Mouse (Mus musculus) adrenal gland, postnatal 10 days (tissue): ENCODE data around the gene Tekt2. TPM values are rescaled to one million over a fixed set of nuclear protein-coding genes. Genes with fewer than 3 reads are reported as not detected.
A peak's percentile ranks its signal among the peaks of the same experiment; 100 is the strongest.

ENCODE experiments used
- DNase-seq: peaks from one replicate; pipeline ENCODE4 v3.0.0; 2021; ENCODE audit warnings: mixed read lengths
- total RNA-seq, 2 experiments: library from RNA; stranded (reverse); gene quantifications; 2 replicates each; pipeline ENCODE4 v1.2.3; 2021

Tekt2 gene
- total RNA-seq, 2 experiments from 2014 or later, result 0.57 to 2.8 TPM

DNA sequence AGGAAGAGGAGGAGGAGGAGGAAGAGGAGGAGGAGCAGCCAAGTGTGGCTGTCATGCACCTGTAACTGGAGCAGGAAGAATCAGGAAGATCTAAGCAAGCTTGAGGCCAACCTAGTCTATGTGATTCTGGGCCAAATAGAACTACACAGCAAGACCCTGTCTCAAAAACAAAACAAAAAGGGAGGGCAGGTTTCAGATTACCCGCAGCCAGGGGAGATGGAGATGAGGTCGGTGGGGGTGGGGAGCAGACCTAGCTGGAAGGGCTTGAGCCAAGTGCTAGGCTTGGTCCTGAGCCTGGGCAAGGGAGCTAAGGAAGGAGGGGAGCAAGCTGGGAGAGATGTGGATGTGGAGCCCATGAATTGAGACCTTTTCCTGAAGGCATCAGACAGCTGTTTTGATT is 18.7 kb downstream of the Tekt2 start:
- DNase-seq, result no peak

DNA sequence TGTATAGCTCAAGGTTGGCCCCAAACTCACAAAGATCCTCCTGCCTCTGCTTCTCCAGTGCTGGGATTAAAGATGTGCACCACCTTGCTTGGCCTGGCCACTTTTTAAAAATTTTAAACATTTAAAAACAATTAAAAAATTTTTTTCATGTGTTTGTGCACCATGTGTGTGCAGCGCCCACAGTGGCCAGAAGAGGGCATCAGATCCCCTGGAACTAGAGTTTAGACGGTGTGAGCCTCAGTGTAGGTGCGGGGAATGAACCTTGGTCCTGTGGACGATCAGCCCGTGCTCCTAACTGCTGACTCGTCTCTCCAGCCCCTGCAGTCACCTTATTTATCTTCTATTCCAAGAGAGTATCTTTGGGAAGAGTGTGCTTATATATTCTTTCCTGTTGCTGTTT is 19.4 kb downstream of the Tekt2 start:
- no peak for DNase-seq

DNA sequence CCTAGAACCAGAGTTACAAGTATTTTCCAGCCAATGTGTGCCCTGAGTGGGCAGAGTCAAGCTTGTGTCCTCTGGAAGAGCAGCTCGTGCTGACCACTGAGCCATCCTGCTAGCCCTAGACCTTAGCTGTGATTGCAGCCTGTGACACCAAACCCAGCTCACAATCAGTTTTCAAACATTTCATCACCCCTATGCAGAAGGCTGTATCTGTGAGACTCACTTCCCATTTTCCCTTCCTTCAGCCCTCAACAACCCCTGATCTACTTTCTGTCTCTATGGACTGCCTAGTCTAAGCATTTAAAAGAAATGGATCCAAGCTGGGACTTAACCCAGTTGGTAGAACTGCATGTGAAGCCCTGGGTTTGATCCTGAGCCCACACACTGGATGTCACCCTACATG is 20.1 kb downstream of the Tekt2 start:
- no peak for DNase-seq

DNA sequence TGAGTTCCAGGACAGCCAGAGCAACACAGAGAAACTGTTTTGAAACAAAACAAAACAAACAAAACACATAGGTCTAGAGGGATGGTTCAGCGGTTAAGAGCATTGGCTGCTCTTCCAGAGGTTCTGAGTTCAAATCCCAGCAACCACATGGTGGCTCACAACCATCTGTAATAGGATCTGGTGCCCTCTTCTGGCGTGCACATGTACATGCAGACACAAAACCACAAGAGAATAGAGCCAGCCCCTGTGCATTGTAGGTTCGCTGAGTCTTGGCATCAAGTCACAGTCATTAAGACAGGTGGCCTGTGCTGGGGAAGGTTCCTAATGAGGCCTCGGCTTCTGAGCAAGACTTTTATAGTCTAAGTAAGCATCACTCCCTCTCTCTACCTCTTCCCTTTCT is 21.6 kb downstream of the Tekt2 start:
- DNase-seq, result no peak

DNA sequence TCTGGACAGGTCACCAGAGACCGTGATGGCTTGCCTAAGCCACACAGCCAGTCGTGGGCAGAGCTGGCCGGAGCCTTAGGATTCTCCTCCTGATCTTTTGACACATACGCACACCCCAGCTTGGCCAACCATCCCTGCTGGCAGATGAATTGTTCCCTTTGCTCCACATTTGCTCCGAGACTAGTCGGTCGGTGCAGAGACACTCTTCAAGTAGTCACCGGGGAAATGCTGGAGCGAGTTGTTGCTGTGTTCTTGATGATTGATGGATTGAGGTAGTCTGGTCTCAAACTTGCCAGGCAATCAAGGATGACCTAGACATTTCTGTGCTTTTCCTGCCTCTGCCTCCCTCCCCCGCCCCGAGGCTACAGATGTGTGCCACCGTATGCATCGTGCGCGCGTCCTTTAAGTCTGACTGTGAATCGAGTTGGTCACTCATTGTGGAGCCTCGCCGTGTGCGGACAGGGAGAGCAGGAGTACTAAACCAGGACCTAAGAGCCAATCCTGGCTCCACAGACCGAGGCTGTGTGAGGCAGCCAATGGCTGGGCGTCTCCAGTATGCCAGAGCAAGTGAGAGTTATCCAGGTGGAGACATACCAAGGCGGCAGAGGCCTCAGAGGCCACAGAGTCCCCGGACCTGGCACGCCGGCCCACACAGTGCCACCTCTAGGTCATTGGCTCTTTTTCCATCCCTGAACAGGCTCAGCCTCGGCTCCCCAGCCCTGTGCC is 23.7 kb downstream of the Tekt2 start:
- DNase-seq, result no peak

DNA sequence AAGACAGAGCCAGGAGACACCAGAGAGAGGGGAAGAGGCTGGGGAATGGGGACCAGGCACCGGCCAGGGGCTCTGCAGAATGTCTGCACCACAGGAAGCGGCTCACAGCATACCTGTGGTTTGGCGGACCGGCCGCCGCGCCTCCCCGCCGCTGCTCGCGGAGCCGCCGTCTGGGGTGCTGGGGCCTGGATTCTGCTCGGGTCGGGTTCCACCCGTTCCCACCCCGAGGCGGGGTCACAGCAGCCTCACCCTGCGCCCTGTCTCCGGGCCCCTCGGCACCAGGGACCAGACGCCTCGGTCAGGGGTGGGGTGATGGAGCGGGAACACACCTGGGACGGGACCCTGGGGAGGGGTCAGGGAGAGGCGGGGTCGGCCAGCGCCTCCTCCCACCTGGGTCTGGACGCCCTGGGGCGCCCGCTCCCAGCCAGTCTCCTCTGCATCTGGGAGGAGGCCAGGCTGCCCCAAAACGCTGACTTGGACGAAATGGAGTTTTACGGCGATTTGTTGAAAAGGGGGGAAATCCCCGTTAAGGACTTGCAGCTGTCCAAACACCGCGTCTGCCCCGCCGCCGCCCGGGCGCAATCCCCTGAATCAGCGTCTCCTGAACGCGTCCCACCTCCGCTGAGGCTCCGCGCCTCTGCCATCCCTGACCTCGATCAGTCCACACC is 24.4 kb downstream of the Tekt2 start:
- peak; percentile 29 for DNase-seq

DNA sequence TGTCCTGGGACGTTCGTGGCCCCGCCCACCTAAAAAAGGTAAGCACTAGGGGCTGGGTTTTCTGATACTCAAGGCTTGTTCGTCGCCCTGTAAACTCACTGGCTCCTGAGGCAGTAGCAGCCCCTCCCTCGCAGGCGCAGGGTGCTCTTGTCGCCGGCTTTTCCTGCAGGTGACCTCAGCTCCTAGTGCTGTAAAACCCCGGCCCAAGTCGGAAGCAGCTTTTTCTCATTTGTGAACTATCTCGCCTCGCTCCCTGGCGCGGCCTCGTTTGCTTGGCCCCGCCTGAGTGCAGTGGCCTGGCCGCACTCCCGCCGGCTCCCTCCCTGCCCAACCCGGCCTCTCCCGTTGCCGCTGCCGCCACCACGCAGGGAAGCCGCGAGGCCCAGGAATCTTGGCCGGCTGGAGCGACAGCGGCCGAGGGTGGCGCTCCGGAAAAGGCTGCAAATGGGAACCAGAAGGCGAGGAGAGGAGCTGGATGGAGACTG is 28.8 kb downstream of the Tekt2 start:
- peak; percentile 86 for DNase-seq

DNA sequence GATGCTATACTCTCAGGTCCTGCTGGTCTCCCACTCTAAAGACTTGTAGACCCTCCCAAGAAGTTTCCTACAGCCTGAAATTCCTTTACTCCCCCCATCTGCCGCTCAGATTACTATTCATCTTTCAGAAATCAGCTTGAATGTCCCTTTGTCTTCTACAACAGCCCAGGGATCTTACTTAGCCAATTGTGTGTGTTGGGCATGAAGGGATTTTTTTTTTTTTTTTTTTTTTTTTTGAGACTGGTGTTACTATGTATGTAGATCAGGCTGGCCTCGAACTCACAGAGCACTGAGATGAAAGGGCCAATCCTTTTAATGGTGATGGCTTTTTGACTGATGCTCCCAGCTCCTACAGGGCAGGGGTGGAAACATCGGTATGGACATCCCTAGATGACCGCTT is 29.6 kb downstream of the Tekt2 start:
- DNase-seq, result no peak

DNA sequence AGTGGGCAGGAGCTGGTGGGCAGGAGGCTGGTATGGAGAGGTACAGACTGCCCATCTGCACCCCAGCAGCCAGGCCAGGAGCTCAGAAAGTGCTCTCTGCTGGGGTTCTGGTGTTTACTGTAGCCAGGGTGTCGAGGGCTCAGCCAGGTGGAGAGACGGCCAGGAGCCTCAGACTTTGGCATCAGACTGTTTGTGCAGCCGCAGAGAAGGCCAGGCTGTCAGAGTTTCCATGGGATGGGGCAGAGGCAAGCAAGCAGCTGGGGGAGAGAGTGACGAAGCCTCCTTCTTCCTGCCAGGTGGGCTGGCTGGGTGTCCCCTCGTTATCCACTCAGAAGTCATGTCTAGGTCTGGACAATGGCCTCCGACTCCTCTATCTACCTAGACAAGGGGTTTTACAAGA is 30.3 kb downstream of the Tekt2 start:
- no peak for DNase-seq

DNA sequence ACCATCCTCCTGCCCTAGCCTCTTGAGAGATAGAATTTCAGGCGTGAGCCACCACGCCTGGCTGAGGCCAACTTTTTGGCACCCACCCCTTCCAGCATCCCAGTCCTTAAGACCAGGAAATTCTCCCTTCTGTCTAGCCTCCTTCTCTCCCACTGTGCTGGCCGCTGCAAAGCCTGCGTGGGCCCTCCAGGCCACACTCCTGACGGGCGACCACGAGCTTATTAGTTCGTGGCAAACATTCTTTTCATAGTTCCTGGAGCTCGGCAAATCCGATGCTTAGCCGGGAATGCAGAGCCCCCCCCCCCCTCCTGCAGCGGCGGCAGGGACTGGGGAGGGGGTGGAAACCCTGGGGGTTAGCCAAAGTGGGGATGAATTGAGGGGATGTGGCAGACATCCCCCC is 34.3 kb downstream of the Tekt2 start:
- no peak for DNase-seq

DNA sequence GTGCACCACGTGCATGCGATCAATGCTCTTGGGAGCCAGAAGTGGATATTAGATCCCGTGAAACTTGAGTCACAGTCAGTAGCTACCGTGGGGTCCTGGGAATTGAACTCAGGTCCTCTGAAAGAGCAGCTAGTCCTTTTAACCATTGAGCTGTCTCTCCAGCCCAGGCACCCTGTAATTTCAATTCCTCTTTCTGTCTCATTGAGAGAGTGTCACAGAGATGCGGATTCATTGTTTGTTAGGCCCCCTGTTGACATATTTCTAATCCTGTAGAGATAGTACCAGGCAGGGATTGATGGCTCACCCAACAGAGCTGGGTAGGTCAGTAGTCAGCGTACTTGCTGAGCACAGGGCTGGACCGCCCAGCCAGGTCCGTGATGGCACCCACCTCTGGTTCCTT is 35.2 kb downstream of the Tekt2 start:
- no peak for DNase-seq

DNA sequence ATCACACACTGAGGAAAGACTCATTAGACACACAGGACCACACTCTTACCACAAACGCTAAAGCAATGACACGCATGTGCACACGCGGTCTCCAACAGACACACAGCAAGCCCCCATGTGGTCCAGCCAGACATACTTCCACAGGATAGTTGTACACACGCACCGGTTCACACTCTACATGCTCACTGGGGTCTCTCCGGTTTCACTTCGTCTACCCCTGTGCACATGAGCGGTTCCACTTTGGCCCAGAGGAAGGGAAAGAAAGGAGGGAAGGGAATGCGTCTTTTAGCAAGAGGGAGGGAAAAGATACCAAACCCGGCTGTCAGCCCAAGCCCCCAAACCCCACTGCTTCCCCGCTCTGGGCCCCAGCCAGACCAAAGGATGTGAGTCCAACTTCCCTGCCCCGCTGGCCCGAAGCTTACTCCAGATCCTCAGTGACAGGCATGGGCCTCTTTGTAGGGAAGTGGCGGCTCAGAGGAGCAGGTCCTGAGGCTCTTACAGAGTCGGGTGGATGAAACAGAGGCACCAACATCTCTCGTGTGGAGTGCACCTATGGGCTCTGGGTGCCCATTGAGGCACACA is 37.3 kb downstream of the Tekt2 start:
- DNase-seq, result no peak

DNA sequence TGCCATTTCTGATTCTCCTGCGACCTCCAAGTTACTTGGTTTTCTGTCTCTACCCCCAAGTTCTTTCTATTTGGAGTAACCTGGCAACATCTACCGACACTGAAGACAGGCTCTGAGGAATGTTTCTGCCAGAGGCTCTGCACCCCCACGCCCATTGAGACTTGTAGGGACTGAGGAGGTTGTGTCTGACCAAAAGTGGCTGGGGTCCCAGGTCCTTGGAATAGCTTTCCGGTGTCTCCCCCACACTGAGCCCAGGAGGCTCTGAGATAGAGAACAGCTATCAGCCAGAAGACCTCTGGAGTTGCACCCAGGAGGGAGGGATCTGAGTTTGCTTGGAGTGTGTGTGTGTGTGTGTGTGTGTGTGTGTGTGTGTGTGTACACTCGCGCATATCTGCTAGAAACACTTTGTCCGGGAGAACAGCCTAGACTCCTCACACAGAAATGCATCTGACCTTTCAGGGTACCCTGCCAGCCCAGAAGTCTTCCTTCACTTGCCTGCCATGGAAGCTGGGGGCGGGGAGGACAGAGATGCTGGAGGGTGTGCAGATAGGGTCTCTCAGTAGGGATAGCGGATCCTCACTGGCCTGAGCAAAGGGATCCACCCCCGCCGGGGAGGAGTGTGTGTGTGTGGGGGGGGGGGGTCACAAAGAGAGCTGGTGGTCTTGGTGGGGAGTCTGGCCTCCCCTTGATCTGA is 38.0 kb downstream of the Tekt2 start:
- DNase-seq, result no peak

DNA sequence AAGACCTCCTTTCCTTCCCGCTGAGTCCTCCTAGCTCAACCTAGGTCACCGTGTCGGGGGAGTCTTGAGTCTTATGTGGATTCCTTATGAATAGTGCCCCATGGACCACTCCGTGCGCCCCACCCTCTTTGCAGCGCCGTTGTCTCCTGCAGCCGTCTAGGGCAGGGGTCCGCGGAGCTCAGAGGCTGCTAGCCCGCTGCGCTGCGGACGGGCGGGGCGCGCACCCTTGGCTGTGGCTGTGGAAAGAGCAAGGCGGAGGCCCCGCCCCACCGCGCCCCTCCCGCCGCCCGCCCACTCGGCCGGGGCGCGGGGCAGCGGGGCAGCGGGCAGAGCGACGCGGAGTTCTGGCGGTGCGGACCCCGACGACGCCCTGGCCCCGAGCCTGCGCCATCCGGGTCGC is 39.0 kb downstream of the Tekt2 start, which contains the start of gene Col8a2:
Gene Col8a2 (plus strand): TSS at position 302 of the 400 bp plus-strand sequence.
- DNase-seq, result peak; percentile 51

DNA sequence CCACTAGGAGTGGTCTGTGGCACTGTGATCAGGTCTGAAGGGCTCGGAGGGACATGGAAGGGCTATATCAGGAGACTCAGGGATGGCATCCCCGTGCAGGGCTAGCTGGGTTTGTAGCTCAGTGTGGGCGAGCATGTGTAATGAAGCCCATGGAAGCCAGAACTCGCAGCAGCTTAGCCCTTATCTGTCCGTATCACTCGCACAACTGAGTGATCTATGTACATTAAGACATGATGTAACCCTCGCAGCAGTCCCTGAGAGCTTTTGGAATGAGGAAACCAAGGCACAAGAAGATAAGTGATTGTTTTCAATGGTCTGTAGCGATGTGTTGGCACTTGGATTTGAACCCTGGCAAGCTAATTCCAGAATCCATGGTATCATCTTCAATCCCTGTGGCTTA is 41.9 kb downstream of the Tekt2 start:
- DNase-seq, result no peak

DNA sequence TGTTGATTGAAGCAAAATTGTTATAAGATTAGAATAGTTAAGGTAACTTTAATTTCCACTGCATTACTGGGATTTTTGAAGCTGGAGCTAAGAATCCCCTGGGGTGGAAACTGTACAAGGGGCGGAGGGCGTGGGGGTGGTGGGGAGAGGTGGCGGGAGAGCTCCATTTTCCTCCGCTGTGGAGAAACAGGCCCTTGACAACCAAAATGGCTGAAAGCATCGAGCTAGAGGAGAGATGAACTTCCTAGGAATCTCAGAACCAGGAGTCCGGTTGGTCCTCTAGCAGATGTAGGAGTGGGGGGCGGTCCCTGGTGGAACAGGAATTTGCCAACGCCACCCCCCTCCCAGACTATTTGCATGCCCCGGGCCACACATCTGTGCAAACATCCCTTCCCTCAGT is 43.8 kb downstream of the Tekt2 start:
- DNase-seq, result no peak

DNA sequence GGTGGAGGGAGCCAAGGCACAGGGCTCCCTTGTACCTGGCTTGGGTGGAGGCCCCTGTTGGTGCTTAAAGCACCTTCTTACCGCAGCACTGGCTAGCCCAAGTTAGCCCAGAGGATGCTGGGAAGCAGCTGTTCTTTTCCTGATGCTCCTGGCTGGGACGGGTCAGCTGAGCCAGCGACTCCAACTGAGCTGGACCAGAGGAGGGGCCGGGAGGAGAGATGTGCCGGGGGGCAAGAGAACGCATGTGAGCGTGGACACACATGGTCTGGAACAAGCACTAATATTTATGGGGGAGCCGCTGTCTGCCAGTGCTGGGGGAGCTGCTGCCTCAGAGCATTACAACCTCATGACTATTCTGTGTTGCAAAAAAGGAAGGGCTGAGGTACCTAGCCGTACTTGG is 46.5 kb downstream of the Tekt2 start:
- no peak for DNase-seq

DNA sequence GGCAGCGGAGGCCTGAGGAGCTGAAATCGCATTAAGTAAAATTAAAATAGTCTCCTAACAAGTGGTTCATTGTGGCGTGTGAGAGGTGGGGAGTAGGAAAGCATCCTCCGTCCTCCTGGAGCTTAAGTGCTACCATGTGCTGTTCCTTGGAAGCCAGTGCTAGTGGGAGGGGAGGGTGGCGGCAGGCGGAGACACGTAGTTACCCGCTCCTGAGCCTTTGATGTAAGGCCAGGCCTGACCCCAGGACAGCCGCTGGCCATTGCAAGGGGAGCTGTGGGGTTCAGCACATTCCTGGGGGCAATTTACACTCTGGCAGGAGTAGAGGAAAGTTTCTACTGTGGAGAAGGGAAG is 46.9 kb downstream of the Tekt2 start:
- DNase-seq, result no peak

DNA sequence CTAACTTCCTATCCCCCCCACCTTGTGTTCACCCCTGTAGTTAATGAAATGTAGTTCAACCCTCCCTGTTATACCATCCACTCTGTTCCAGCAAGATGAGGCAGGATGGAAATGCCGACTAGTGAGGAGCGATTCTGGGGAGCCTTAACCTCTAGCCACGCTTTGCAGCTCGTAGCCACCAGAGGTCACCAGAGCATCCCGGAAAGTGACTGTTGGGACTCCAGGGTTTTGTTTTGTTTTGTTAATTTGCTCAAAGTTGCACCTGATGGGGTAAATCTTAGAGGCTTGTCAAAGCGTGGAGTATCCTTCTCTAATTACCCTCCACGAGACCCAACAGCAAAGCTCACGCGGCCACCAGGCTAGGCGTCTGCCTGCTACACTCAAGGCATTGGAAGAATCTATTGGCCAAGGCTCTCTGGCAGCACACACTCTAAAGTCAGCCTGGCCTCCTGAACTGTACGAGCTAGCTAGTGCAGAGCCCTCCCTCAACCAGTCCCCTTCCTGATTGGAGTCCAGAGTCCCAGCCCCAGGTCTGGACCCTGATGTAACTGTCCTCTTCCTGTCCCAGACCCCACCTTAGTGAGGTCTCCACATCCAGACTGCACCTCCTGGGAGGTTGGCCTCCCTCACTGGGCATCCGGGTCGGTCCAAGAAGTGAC is 47.5 kb downstream of the Tekt2 start:
- peak; percentile 69 for DNase-seq

DNA sequence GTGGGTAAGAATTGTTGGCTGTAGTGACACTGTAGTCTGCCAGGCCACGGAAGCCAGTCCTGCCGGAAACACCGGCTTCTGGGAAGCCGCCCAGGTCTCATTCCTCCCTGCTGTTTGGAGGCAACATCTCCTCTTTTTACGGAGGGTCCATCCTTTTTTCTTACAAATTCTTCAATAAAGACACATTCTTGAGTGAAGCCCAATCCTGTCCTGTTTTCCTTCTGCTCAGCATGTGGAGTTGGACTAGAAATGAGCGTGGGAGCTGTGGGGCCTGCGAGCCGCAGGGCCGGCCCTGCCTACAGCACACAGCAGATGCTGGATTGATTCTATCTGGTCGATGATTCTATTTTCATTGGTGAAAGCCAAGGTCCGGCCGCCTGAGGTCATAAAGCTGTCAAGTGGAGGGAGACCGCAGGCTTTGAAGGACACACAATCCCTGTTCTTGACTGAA is 49.8 kb downstream of the Tekt2 start:
- DNase-seq, result peak; percentile 44

DNA sequence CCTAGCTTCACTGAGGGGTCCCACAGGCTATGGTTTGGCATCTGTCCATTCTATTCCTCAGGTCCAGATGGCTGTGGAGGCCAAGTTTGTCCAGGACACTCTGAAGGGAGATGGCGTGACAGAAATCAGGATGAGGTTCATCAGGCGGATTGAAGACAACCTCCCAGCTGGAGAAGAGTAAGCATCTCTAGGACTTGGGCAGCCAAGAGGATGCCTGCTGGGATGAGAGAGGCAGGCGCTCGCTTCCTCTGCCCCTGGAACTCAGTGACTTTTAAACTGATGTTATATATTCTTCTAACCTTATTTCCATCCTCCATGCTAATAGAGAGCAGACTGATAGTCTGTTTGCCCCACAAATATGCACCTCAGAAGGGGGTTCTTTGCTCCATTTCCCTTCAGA is 50.4 kb downstream of the Tekt2 start:
- no peak for DNase-seq

DNA sequence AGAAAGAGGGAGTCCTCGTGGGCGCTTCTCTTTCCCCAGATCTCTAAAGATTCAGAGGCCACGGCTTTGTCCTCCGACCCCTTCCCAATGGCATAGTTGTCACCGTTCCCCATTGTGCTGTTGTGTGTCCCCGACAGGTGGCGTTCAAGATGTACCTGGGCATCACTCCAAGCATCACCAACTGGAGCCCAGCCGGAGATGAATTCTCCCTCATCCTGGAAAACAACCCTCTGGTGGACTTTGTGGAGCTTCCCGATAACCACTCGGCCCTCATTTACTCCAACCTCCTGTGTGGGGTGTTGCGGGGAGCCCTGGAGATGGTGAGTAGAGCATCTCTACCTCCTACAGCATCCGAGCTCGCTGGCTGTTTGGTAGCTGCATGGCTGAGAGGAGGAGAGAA is 51.7 kb downstream of the Tekt2 start:
- DNase-seq, result no peak
